Mouse (Mus musculus): ENCODE results near the gene Col25a1.

The Col25a1 gene

DNA sequence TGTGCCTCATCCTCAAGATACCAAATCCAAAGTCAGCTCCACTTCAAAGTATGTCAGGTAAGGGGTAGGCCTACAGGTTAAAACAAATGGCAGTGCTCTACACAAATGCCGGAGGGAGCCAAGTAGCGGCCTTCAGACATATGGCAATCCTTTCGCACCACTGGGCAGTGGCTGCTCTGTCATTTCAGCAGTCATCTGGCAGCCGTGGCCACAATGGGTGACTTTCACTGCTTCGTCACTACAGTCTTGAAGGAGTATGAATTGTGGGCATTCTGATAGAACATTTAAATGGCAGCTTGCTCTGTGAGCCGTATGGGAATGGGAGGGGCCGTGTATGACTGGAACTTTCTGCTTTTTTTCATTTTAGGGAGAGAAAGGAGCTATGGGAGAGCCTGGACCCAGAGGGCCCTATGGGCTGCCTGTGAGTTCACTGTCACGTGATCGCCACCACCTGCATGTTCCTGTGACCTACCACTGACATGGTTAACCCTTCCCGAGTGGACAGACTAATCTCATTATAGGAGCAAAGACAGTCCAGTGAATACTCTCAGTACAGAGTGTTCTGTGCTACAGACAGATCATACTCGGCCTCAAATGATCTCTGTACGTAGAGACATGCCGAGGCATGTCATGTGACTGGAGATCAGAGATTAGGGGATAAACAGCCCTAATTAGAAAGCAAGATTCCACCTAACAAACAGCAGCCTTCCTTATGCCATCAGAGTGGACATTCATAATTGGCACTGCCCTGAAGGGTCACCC, 451.8 kb downstream of the Col25a1 start:
- DNase-seq = no peak

DNA sequence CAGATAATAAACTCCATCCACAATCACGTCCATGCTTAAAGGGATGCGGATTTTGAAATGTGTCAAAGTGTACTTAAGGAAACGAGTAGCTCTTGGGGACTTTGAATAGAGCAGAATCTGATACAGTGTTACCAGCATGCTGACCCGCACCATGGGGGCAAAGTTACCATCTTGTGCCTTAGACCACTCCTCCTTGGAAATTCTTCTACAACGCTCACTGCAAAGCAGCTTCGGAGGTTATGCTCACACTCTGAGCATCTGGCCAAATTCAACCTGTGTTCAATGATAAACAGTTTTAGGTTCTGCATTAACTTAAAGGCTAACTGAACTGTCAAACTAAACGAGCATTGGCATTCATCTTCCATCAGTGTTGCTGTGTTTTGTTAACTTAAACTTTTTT, 452.7 kb downstream of the Col25a1 start:
- no peak for DNase-seq

DNA sequence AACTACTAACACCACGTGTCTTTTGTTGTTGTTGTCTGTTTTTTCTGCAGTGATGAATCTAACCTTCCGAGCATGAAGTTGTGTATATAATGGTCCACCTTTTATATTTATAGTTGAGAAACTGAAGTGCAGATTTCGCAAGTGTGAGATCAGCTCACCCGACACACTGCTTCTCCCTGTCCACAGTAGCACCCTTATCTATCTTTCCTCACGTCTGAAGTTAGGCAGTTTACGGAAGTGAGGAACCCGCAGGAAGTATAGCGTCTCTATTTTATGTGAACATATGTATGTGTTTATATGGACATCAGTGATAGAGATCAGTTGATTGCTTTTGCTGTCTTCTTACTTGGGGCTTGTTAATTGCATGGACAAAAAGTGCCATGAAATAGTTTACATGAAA, 463.7 kb downstream of the Col25a1 start:
- DNase-seq = no peak

DNA sequence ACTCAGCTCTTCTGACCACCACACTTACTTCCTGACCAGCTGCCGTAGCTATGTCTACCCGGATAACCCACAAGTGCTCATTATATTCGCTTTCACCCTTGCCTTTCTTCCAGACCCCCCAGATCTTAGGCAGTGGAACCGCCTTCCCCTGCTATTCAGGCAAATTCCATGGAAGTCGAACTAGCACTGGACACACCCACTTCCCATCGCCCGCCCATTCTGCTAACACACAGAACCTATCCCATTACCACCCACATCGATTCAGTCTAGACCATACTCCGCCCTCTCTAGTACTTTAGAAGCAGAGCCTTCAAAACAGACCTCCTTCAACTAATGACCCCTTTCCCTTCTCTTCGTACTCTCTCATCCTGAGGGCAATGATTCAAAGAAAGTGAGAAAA, 470.2 kb downstream of the Col25a1 start:
- DNase-seq = no peak

DNA sequence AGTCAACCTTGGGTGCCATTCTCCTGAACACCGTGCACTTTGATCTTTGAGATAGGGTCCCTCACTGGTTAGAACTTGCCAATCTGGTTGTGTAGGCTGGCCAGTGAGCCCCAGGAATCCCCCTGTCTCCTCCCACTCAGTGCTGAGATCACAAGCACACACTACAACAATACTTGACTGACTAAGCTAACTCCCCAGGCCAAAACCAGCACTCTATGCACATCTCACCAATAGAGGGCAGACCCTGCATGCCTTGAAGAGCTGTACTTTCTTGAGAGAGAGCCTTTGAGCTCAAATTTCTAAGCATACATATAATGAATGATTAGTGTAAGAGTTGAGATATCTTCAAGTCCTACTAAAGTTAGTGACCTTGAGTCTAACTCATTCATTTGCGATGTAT, 476.6 kb downstream of the Col25a1 start:
- DNase-seq = peak in 1 of 2 experiments; percentile 29

DNA sequence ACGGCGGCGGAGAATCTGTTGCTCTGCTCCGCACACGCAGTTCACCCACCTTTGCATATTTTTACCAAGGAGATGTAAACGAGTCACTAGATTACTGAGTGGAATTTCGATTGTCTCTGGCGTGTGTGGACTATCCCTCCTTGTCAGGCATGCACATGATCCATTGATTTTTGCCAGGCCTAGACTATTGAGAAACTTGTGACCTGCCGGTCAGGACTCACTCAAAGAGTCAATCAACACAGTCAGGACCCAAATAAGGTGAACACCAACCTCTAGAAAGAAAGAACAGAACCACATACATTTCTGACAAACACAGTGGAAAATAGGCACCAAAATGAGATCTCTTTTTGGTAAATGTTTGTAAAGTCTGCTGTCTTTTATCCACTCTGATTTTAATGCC, 483.1 kb downstream of the Col25a1 start:
- no peak for DNase-seq

DNA sequence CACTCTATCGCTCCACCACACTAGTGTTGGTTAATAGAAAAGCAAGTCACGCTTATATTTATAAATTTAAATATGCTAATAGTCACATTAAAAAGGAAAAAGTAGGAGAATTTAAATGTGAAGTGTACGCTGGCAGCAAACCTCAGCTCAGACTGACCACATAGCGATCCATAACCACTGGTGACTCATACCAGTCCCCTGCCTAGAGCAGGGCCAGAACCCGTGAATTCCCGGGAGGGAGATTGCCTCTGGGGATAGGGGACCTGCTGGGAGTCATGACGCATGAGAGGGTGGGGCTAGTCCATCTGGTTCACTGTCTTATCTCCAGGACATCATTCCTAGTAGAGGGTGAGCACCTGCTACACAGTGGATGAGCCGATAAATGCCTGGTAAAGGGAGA, 484.3 kb downstream of the Col25a1 start:
- DNase-seq = no peak

DNA sequence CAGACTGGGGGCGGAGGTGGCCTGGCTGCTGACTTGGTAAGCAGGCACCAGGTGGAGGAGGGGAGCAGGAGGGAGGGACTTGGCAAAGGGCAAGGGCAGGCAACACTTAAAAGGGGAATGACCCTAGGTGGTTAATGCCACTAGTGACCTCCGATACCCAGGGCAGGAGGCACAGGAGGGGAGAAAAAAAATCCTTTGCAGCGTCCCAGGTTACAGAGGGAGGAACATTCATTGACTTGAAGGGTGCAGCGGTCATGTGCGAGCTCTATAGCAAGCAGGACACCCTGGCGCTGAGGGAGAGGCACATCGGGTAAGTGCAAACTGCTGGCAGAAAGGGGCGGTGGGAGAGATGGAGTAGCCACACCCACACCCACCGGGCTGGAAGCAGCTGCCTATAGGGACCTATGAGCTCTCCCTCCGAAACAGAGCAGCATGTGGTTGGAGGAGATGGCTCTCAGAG, 486.2 kb downstream of the Col25a1 start, which contains the start of gene Etnppl:
TSS of gene Etnppl (plus strand) at position 10 of the 460 bp plus-strand sequence.
- DNase-seq = peak; percentile 39 to 54

DNA sequence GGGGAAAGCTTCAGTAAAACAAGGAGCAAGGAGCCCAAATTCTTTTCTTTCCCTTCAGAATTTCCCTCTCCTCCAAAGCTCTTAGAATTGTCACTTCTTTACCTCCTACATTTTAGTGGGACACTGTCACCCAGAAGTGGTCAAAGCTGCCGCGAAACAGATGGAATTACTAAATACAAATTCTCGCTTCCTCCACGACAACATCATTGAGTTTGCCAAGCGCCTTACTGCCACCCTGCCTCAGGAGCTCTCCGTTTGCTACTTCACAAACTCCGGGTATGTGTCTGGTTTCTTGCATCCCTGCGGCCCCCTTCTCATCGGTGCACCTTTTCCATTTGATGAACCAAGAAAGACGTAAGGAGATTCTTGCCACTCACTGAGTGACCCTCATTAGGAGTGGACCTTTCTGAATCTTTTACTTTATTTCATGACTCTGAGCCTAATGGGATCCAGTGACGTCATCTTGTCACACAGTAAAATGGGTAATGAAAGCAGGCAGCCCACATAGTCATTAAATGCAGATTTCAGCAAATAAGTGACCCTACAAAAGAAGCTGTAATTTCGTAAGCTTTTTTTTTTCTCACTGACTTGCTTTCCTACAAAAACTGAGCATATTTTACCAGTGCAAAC, 489.3 kb downstream of the Col25a1 start:
- no peak for DNase-seq

DNA sequence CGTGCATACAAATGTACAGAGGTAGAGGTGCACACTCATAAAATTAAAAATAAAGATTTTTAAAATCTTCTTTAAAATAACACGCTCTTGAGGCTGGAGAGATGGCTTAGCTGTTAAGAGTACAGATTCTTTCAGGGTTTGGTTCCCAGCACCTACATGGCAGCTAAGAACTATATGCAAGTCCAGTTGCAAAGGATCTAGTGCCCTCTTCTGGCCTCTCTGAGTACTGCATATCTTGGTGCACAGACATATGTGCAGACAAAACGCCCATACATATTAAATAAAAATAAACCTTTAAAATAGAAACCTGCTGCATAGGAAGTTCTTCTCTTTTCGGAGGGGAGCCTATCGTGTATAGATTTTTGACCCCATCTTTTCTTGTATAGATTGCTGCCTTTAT, 497.1 kb downstream of the Col25a1 start:
- no peak for DNase-seq

DNA sequence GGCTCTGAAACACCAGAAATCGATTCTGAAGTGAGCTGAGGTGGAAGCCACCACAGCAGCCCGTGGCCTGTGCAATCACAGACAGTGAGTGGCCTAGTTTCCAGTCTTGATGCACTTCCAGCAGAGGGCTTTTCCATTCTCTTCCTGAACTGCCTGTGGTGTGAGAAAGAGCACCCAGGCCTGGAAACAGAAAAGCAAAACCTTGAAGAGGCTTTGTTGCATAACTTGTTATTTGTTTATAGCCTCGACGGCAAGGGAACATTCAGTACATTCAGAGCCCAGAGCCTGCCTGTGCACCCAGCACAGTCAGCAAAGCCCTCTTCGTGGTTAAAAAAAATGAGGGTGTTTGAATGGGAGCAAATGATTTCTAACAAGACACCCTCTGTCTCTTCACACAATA, 502.6 kb downstream of the Col25a1 start:
- no peak for DNase-seq

DNA sequence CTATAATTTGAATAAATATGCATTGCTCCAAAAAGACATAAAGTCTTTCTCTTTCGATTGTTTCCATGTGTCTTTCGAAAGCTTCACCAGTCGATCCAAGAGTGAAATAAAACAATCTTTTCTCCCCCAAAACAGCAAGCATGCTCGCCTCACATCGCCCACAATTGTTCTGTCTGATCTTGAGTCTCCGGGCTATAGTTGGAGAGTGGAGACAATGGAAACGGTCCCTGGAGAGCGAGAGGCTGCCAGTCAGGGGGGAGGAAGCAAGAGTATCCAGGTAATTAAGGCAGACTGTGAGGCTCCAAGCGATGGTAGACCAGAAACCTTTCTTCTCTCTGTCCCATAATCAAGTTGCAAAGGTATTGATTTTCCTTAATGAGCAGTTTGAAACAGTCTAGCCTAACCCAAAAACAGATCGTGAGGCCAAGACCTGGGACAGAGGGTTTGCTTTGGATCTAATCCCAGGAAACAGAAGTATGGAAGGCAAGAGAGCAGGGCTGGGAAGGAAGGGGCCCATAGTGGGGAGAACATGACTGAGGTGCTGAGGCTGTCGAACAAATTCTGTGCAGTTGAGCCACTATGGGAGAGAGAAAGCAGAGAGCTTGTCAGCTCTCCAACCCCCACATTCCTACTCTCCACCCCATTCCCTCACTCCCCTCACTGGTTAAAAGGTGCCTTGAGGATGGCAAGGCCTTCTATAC, 515.0 kb downstream of the Col25a1 start:
- no peak for DNase-seq

All from kidney, postnatal 4 days (tissue).